Mouse (Mus musculus): ENCODE measurements around the gene Nod2.

The Nod2 gene

DNA sequence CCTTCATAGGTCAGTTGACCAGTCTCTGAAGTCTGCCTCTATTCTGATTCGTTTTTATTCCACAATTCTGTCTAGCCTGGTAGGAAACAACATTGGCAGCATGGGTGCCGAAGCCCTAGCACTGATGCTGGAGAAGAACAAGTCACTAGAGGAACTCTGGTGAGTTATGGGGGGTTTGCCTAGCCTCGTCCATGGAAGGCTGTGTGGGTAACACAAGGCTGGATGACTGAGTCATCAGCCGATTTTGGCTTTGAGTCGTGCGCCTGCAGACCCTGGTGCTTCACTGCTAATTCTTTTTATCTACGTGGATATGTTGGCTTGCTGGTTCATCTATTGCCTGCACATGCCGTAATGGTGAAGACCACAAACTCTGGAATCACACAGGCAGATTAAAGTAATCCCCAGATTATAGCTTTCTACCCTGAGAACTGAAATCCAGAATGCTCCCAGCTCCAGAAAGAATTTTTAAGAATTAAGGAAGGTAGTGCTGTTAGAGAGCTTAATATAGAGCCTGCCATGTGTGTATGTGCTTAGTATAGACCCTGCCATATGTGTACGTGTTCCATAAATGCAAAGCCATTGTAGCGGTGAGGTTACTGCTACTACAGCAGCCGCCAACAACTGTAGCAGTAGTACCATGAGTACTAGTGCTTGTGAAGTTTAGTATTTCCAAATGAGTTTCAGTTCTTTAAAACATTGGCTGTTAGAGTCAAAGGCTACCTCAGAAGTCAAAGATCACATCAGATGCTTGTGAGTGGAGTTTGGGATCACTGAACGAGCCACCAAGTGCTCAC, 28.5 kb downstream of the Nod2 start:
- no peak for DNase-seq (ENCODE audit: low read depth, low spot score)

DNA sequence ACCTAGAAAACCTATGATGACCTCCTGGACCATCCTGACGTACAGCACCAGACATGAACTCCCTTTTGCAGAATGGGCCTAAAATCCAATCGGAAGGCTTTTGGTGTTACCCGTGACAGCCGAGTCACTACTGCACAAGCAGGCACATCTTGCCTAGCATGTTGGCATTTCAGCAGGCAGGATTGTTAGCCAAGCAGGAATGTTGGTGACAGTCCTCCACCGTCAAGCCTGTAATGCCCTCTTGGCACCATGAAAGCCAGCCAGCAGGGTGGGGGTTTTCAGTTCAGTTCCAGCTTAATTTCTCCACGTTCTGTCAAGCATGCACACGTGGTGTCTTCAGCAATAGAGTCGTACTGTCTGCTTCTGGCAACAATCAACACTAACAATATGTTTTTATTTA, 30.0 kb downstream of the Nod2 start:
- DNase-seq (ENCODE audit: low read depth, low spot score) = no peak

DNA sequence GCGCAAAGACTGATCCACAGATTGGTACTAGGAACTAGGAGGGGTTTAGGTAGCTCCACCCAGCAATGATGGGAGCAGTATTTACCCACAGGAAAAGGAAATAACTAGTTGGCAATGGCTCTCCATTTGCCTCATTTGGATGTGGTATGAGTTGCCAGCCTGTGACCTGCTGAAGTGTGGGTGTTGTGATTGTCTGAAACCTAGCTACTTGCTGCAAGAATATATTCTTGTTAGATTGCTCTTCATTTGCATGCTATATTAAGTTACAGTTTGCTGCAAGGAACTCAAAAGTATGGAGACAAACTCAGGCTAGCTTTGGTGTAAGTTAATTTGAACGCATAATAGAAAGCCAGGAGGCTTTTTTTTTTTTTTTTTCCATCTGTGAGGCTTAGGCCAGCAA, 33.5 kb downstream of the Nod2 start:
- no peak for DNase-seq (ENCODE audit: low read depth, low spot score)

DNA sequence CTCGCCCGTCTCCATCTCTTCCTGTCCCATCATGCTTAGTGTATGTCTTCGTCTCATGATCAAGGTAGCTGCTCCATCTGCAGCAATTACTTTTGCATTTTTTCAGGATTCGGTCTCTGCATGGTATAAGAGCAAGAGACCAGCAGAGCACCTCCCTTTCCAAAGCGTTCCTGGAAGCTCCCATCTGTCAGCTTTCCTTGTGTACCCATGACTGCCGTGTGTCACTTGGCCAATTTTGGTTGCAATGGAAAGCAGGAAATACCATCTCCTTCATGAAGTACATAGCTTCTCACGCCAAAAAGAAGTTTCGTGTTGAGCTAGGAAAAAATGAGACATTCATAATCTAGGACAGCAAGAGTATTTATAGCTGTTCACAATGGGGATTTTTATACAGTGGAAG, 33.9 kb downstream of the Nod2 start:
- no peak for DNase-seq (ENCODE audit: low read depth, low spot score)

DNA sequence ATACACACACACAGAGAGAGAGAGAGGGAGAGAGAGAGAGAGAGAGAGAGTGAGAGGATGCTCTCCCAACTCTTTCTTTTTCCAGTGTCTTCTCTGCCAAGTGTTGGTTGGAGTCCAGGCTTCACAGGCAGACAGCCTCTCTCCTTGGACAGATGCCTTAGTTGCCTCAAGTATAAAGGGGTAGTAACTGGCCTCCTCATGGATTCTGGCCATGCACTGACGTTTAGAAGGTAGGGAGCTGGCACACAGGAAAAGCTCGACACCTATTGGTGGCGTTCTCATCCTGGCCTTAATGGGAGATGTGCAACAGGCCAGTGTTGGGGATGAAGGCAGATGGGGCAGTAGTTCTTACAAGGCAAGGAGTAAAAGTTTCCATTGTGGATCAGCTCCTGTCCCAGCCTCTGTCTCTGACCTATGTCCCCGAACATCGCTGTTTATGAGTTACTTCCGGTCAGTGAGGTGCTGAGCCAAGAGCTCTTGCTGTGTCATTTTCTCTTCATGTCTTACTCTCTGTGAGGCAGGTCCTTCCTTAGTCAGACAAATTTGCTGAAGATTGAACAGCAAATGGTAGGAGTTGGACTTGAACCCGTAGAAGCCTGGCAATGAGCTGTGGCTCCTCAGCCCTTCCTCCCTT, 36.7 kb downstream of the Nod2 start:
- DNase-seq (ENCODE audit: low read depth, low spot score) = no peak

DNA sequence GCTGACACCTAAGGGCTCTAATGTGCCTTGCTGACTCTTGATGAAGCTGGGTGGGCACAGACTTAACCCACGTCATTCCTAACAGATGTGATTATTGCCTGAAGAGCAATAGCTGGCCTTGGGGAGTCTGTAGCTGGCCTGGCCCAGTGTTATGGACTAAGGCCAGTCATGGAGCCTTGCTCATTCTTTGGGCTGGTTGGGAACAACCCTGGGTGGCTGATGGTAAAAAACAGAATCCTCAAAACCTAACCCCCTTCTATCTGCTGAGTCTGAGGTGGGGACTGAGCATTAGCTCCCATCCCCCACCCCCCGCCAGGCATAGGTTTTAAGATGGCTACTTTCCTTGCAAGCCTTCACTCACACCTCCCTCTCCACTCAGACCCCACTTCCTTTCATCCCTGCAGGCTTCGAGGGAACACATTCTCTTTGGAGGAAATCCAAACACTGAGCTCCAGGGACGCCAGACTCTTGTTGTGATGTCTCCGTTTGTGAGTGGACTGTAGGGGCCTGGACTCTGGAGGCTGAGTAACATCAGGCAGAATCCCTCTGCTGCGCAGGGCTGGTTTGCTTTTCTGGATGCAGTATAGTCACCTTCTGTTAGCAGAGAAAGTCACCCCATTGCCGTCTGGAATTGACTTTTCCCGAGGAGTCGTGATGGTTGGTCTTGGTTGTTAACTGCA, 39.3 kb downstream of the Nod2 start:
- DNase-seq (ENCODE audit: low read depth, low spot score) = no peak

DNA sequence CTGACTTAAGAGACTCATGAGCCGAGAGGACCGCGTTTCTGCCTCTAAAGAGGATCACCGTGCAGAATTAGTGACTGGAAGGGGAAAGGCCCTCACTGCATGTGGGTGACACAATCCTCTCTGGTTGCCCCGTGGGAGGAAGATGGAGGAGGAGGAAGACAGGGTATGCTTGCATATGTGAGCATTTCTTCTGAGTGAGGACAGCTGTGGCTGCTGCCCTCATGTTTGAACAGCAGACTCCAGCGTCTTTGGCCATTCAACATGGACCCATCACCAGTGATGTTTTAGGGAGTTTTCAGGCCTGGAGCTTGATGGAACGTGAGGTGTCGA, 39.8 kb downstream of the Nod2 start:
- no peak for DNase-seq (ENCODE audit: low read depth, low spot score)

DNA sequence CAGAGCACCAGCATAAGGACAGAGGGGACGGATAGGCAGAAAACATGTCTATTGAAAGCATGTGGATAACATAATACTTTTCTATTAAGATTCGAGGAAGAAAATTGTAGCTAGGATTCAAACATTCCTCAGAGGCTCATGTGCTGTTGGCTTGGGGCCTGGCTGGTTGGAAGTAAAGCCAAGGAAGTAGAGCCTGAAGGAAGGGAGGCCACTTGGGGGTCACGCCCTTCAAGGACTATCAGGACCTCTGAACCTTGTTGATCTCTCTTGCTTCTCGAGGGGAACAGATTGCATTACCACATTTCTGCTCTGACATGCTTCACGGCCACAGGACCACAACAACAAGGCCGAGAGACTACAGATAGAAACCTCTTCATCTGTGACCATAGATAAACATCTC, 42.0 kb downstream of the Nod2 start:
- no peak for DNase-seq (ENCODE audit: low read depth, low spot score)

DNA sequence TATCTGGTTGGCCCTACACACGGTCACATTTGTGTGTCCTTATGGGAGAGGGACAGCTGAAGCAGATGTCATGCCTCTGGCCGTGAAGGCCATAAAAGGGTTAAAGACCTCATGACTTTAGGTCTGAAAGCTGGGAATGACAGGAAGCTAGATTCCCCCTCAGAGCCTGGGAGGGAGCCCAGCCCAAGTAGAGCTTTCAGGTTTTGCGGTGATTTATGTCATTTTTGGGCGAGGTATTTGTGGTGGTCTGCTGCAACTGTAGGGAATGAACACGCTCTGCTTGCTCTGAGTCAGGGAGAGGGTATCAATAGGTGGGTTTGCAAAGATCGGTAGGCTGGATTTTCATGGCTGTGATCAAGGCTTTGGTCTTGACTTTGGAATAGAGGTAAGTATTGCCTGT, 42.8 kb downstream of the Nod2 start:
- no peak for DNase-seq (ENCODE audit: low read depth, low spot score)

DNA sequence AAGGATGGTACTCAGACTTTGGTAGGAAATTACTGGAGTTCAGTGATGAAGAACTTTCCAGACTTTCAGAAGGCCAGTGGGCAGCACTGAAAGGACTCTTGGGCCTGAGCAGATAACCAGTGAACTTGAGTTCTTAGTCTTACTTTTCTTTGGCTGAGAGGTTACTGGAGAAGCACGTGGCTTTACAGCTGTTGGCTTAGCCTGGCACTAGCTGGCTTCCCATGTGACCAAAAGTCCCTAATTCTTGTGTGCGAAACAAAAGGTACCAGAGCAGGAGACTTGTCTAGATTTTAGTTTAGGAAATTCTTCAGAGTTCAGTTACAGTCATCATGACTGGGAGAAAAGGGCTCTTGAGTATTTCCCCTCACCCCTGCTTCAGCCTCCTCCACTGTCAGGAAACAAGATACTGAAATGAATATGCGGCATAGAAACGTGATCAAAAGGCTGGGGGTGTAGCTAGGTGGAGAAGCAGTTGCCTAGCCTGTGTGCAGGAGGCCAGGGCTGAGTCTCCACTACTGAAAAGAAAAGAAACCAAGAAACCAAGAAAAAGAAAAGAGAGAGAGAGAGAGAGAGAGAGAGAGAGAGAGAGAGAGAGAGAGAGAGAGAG, 44.3 kb downstream of the Nod2 start:
- peak; percentile 81 for DNase-seq (ENCODE audit: low read depth, low spot score)

DNA sequence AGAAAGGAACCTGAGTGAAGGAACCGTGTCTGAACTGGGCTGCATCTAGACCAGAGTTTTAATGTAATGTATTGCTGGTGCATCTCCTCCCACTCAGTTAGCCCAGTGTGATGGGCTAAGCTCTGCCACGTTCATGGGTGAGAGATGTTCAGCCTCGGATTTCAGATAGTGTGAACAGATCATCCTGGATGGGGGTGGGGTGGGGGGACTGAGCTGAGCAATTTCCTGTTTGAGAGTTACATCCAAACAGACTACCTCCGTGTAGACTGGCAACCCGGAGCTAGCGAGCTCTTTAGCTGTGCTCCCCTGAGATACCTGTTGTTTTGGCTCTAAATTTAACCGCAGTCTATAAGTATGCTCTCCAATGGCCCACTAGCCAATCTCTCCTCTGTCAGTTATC, 44.8 kb downstream of the Nod2 start:
- peak; percentile 83 for DNase-seq (ENCODE audit: low read depth, low spot score)

DNA sequence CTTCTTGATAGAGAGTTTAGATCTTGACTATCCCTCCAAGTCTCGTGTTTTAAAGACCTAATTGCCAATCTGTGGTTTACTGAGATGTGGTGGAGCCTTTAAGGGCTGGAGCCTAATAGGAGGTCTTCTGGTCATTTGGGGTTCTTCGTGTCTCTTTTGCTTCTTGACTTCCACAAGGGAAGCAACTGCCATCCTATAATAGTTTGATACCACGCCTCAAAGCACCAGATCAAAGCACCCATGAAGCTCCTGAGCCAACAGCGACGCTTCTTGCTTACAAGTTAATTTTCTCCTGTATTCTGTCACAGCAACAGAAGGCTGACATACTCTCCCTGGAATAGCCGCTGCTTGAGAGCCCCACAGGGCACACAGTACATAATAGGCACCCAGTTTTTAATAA, 45.8 kb downstream of the Nod2 start:
- DNase-seq (ENCODE audit: low read depth, low spot score) = peak; percentile 30

DNA sequence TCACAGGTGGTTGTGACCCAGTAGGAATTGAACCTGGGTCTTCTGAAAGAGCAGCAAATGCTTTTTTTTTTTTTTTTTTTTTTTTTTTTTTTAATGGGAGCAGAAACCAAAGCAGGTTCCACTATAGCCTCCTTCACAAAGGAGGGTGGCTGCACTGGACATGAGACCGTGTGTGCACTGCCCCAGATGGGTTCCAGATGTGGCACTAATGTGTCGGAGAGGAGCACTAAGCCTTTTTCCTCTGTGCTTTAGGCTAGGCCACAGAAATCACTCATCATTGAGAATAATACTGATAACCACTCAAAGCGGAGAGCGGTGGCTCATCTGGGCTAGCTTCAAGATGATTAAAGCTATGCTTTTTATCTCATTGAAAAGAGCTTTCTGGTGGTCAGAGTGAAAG, 46.3 kb downstream of the Nod2 start:
- no peak for DNase-seq (ENCODE audit: low read depth, low spot score)

DNA sequence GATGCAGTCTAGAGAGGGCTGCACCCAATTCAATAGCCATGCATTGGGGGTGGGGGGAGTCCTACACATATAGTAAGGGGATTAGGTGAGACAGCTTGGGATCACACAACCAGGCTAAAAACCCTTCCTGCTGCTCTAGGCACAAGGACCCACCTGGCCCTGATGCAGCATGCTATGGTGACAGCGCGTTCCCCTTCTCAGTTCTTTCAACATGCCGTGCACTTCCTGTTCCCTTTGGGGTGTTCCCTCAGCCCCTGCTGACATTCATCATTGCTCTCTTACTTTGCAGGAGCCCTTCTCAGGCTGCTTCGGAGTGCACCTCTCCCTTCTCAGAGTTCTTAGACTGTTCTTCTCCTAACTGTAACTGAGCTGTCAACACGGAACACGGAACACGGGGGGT, 47.2 kb downstream of the Nod2 start:
- peak; percentile 62 for DNase-seq (ENCODE audit: low read depth, low spot score)

DNA sequence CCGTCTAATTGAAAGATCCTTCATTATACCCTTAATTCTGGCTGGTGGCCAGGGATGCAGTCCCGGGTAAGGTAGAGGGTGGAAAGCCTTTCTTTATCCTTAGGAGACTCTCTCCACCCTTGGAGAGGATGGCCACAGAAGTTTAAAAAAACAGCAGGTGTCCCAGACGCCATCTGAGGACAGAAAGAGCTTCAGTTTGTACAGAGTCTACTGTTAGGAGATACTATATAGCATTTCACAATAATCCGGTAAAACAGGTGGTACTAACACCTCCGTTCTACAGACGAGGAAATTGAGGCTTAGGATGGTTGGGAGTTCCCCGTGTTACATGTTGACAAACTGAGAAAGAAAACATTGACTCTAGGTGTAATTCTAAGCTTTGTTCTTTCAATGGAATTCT, 49.1 kb downstream of the Nod2 start:
- DNase-seq (ENCODE audit: low read depth, low spot score) = no peak

DNA sequence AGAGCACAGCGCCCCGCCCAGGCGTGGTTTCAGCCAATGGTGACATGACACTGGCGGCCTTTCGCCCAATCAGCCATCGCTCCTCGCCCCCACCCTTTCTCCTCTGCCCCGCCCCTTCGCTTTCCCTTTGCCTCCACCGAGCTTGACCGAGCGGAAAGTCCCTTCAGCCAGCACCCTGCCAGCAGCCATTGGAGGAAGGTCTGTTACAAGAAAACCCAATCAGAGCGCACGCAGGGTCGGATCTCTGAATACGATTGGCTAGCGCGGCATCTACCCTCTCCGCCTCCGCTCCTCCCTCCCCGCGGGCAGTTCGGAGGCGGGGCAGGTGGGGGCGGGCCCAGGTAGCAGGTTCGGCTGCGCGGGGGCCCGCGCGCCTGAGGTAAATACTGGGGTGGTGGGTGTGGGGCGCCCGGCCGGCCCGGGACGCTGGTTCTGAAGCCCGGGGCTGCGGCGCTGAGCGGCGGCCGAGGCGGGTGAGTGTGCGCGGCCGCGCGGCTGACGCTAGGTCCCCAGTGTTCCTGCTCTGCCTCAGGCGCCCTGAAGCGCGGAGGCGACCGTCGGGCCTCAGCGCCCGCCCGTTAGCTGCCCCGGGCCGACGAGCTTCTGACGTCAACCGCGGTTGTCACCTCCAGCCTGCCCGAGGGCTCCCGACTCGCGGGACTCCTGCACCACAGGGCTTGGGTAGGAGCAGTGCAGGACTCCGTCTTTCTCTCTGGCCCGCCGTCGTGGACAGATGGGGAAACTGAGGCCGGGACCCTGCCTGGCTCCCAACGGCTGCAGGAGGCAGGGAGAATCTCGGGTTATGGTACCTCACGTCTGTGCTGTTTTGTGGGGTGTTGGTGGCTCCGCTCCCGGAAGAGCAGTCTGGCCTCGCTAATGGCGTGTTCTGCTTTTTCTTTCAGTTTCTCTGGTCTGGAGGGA, 49.9 kb downstream of the Nod2 start, which contains the start of gene Cyld:
TSS of gene Cyld (plus strand) at position 308 of the 921 bp plus-strand sequence.
- DNase-seq (ENCODE audit: low read depth, low spot score) = peak; percentile 99

DNA sequence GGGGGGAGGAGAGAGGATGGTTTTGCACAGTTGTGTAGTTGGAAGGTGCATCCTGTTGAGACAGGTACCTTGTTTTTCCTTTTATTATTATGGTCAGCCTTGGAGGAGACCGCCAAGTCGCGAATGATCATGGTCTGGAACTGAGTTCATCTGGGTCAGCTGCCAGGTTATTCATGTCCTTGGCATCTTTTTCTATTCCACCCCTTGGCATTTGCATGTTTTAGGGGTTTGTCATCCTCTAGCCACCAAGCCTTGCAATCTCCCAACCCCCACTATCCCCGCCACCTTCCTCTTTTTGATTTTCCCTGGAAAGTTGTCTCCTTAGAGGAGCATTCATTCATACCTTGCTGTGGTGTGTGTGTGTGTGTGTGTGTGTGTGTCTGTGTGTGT, 50.5 kb downstream of the Nod2 start:
- DNase-seq (ENCODE audit: low read depth, low spot score) = no peak

DNA sequence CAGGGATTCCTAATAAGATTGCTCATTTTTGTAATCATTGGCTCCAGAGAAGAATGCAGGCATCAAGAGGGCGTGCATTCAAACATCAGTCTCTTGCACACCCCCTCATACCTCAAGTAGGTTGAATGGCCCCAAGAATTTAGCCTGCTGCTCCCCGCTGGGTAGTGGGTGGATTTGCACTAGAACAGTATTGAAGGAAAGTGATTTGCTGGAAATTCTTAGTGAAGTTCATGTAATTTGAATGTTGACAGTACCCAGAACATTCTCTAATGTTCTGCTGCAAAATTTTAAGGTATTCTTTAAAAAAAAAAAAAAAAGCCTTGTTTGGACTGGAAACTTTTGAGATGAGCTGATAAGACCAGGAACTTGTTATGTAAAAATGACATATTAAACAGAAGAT, 50.9 kb downstream of the Nod2 start:
- peak; percentile 59 for DNase-seq (ENCODE audit: low read depth, low spot score)

DNA sequence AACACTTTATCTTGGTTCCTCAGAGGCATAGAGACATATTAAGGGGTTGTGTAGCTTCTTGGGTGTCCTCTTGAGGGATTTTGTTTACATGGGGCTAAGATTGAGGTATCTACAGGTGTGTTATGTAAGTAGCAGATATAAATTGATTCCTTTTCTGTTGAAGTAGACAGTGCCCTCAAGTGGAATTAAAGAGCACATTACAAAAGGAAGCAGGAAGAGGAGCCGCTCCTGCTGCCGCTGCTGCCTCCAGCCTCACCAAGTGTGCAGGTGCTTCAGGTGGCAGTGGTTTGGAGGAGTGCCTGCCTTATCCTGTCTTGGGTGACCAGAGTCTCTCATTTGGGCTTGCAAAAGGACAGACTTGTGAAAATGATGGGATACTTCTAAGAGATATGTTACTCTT, 54.5 kb downstream of the Nod2 start:
- DNase-seq (ENCODE audit: low read depth, low spot score) = peak; percentile 78

DNA sequence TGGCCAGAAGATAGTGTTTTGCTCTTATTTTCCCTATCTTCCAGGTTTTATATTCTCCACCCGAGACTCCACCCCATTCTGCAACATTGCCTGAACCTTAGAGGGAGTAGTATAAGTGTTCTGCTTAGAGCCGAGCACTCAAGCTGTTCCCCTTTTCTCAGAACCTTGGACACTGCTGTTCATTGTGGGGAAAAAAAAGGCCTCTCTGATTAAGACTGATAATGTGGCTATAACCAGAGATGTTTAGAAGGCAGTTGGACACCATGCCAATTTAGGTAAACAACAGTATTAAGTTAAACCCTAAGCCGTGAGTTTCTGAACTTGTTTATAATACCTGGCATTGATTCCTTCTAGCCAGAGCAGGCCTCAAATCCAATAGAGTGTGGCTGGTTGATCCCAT, 55.7 kb downstream of the Nod2 start:
- no peak for DNase-seq (ENCODE audit: low read depth, low spot score)

DNA sequence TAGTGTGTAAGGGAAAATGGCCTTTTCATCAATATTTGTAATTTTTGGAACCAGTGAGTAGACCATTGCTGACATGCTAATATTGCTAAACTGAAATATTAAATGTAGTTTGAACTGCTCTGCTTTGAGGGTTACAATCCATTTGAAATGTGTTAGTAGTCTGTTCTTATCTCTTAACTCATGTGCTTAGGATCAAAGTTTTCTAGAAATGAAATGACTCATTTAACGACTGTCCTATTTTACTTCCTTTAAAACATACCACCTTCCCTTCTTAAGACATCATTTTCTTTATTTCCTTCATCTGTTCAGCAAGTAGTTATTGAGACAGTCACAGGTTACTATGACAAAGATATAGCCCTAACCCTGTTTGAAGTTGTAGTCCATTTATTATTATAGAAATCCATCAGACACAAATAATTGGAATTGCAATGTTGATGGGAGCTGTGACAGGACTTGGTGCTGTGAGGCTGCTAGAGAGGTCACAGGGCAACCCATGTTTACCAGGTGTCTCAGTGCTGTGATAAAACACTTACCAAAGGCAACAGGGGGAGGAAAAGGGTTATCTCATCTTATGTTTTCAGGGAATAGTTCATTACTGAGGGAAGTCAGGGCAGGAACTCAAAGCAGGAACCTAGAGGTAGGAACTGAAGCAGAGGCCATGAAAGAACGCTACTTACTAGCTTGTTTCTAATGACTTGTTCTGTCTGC, 76.3 kb downstream of the Nod2 start:
- no peak for DNase-seq (ENCODE audit: low read depth, low spot score)
